In genomic region chr17:35077786-35078233, GRCm38 (mm10) we compare ENCODE assay signal across 8 mouse cellular contexts. TPM values are rescaled to one million over a fixed set of nuclear protein-coding genes. Genes with fewer than 3 reads are reported as not detected.
DNase-seq lines count a peak whose midpoint lies in the region; ATAC-seq lines count a peak whose summit lies in the region.

TSS of gene Ly6g6d (minus strand) at chr17:35078065.

- H3K27me3 ChIP-seq in embryonic facial prominence, embryonic 12.5 days, result peaks cover 27% of the 10 kb centered on the region
- peaks cover 15% of the 10 kb centered on the region for H3K27me3 ChIP-seq in hindbrain, embryonic 10.5 days (ENCODE audit: insufficient read depth, poor library complexity, severe bottlenecking)
- H3K27me3 ChIP-seq in limb, embryonic 13.5 days, result peaks cover 11% of the 10 kb centered on the region; the same call in 1 of the 2 replicates
- peaks cover 11% of the 10 kb centered on the region for H3K27me3 ChIP-seq in midbrain, embryonic 12.5 days

- H3K9me3 ChIP-seq in embryonic facial prominence, embryonic 12.5 days, result no peaks in the 10 kb centered on the region
- H3K9me3 ChIP-seq in hindbrain, embryonic 10.5 days, result no peaks in the 10 kb centered on the region
- H3K9me3 ChIP-seq in limb, embryonic 13.5 days, result no peaks in the 10 kb centered on the region; the same call in 1 of the 2 replicates
- no peaks in the 10 kb centered on the region for H3K9me3 ChIP-seq in midbrain, embryonic 12.5 days

- no peak within 1 kb of the TSS for H3K9ac ChIP-seq in embryonic facial prominence, embryonic 12.5 days
- peak within 1 kb of the TSS; percentile 43; the same call in 1 of the 2 replicates for H3K9ac ChIP-seq in limb, embryonic 13.5 days
- H3K9ac ChIP-seq in midbrain, embryonic 12.5 days (replicated peaks), result 0 out of 2 replicates have a peak within 1 kb of the TSS, but pooled peaks have one; percentile 25

- H3K4me2 ChIP-seq in embryonic facial prominence, embryonic 12.5 days (replicated peaks), result peak within 1 kb of the TSS; percentile 24
- H3K4me2 ChIP-seq in limb, embryonic 13.5 days (replicated peaks), result peak within 1 kb of the TSS; percentile 41
- peak within 1 kb of the TSS; percentile 42 for H3K4me2 ChIP-seq in midbrain, embryonic 12.5 days (replicated peaks)

- no peak within 1 kb of the TSS for H3K27ac ChIP-seq in embryonic facial prominence, embryonic 12.5 days
- peak within 1 kb of the TSS; percentile 82 for H3K27ac ChIP-seq in hindbrain, embryonic 10.5 days
- H3K27ac ChIP-seq in limb, embryonic 13.5 days, result no peak within 1 kb of the TSS
- no peak within 1 kb of the TSS; the same call in 1 of the 2 replicates for H3K27ac ChIP-seq in midbrain, embryonic 12.5 days (replicated peaks)

- H3K36me3 ChIP-seq in embryonic facial prominence, embryonic 12.5 days, result no peaks in the 10 kb centered on the region
- H3K36me3 ChIP-seq in hindbrain, embryonic 10.5 days, result no peaks in the 10 kb centered on the region
- H3K36me3 ChIP-seq in limb, embryonic 13.5 days, result no peaks in the 10 kb centered on the region
- H3K36me3 ChIP-seq in midbrain, embryonic 12.5 days, result no peaks in the 10 kb centered on the region

- H3K4me1 ChIP-seq in embryonic facial prominence, embryonic 12.5 days, result peaks cover 23% of the 10 kb centered on the region
- peaks cover 41% of the 10 kb centered on the region for H3K4me1 ChIP-seq in hindbrain, embryonic 10.5 days (replicated peaks)
- peaks cover 26% of the 10 kb centered on the region for H3K4me1 ChIP-seq in limb, embryonic 13.5 days
- H3K4me1 ChIP-seq in midbrain, embryonic 12.5 days, result peaks cover 18% of the 10 kb centered on the region

- H3K4me3 ChIP-seq in embryonic facial prominence, embryonic 12.5 days, result peak within 1 kb of the TSS; percentile 14; the same call in 1 of the 2 replicates
- H3K4me3 ChIP-seq in hindbrain, embryonic 10.5 days, result peak within 1 kb of the TSS; percentile 45
- no peak within 1 kb of the TSS for H3K4me3 ChIP-seq in limb, embryonic 13.5 days
- peak within 1 kb of the TSS; percentile 17 for H3K4me3 ChIP-seq in midbrain, embryonic 12.5 days

- DNase-seq in heart, adult 18-20 months, result peak; percentile 67 to 73
- no peak for DNase-seq in heart, adult 8-10 months (ENCODE audit: low spot score)
- peak; percentile 59 for DNase-seq in hindbrain, embryonic 10.5 days (ENCODE audit: low spot score)

- ATAC-seq in embryonic facial prominence, embryonic 12.5 days (ENCODE audit: insufficient number of reproducible peaks, insufficient read depth, low FRiP score, low TSS enrichment), result peak; percentile 54; the same call in 1 of the 2 replicates
- ATAC-seq in limb, embryonic 13.5 days (ENCODE audit: low FRiP score, low read depth), result no peak
- ATAC-seq in midbrain, embryonic 12.5 days (ENCODE audit: low FRiP score, low read depth), result peak; percentile 44; the same call in 1 of the 2 replicates
- ATAC-seq in frontal cortex, adult (ENCODE audit: low TSS enrichment), result no peak
- no peak for ATAC-seq in erythroid progenitor cell, adult 5-6 weeks (replicated peaks; ENCODE audit: low FRiP score, poor library complexity, severe bottlenecking)

- WGBS in embryonic facial prominence, embryonic 12.5 days, result 9% methylated on average over 14 of the region's 14 CpGs
- WGBS in hindbrain, embryonic 10.5 days, result 9% methylated on average over 14 of the region's 14 CpGs
- WGBS in limb, embryonic 13.5 days, result 15% methylated on average over 14 of the region's 14 CpGs
- 9% methylated on average over 14 of the region's 14 CpGs for WGBS in midbrain, embryonic 12.5 days

RNA-seq across cellular contexts. Expression of gene Ly6g6d, which starts in this region (rescaled TPM):
- total RNA-seq in heart, adult 18-20 months (2021), result under 1 TPM in 1 of 2 experiments, not detected in 1; 0.57 TPM
- under 1 TPM in 3 of 4 experiments, not detected in 1; 0.69 to 0.95 (median 0.85) TPM for total RNA-seq in heart, adult 8-10 months (2022)
- polyA plus RNA-seq in embryonic facial prominence, embryonic 12.5 days (2016; fragmentation: Nextera tagmentation; extraction: Ambion mirVana), result 0.68 TPM in 1 of 2 replicates, not detected in the other
- 2.1 and 2.4 TPM in 2 replicates for polyA plus RNA-seq in hindbrain, embryonic 10.5 days (2016; fragmentation: Nextera tagmentation; extraction: Ambion mirVana)
- 0.57 and 0.65 TPM in 2 replicates for polyA plus RNA-seq in limb, embryonic 13.5 days (2015; fragmentation: Nextera tagmentation; extraction: Ambion mirVana)
- polyA plus RNA-seq in midbrain, embryonic 12.5 days (2016; fragmentation: Nextera tagmentation; extraction: Ambion mirVana), result 1.1 and 1.7 TPM in 2 replicates
- total RNA-seq in erythroid progenitor cell, adult 5-6 weeks (2015; ENCODE audit: low replicate concordance), result not detected in 2 replicates
- not detected in 2 replicates for total RNA-seq in erythroid progenitor cell, adult 5-6 weeks (2017; ENCODE audit: low replicate concordance)

Comparison
In these comparisons a context has a peak if more than half of its experiments do, and no peak if none do; other contexts are left out.
1. Peak in DNase-seq in heart, adult 18-20 months; RNA of the gene not detected or under 1 TPM.
2. Peak in ATAC-seq, H3K4me3 ChIP-seq and H3K4me2 ChIP-seq in embryonic facial prominence, embryonic 12.5 days; RNA of the gene not detected or under 1 TPM.